Mouse (Mus musculus) E14TG2a.4 (cell line): ENCODE data around the gene Ccdc92.

ENCODE experiments used
- CTCF ChIP-seq: conservative IDR thresholded peaks from 2 replicates; pipeline ENCODE4 v1.5.1; 2014; ENCODE audit warnings: low read length
- NANOG ChIP-seq: IDR thresholded peaks from 2 replicates; pipeline ENCODE4 v1.6.1; 2014; ENCODE audit warnings: borderline replicate concordance, low read length, mixed read lengths
- POU5F1 ChIP-seq: IDR thresholded peaks from 2 replicates; pipeline ENCODE4 v1.6.1; 2014; ENCODE audit warnings: low read length, borderline replicate concordance

DNA sequence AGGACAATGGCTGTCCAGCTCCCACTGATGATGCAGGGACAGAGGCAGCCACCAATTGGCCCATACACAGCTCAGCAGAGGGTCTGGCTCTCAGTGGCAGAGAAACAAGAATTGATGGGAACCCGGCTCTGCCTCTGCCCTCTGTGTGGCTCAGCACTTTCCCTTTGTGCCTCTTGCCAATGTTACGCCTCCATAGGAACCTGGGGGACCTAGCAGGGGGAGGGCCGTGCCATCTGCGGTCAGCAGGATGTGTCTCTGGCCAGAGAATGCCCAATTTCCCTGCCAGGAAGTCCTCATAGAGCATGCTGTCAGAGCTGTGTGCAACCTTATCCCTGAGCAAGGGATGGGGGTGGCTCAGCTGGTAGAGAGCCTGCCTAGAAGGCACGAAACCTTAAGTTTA is 47.4 kb downstream of the Ccdc92 start:
- TF ChIP-seq CTCF (no peak), POU5F1 (no peak), NANOG (no peak)
